Mouse (Mus musculus): ENCODE measurements around the gene Pik3cg. TPM values are rescaled to one million over a fixed set of nuclear protein-coding genes. Genes with fewer than 3 reads are reported as not detected.

Gene Pik3cg
- polyA plus RNA-seq, 1 experiment from 2014 or later = 0.75 TPM

GRCm38 (mm10) chr12:32222758-32223385 lies 14.4 kb upstream of the Pik3cg start:
- no peaks in the 10 kb centered on the region for H3K9me3 ChIP-seq (replicated peaks)
- H3K36me3 ChIP-seq = no peaks in the 10 kb centered on the region
- no peak for DNase-seq (ENCODE audit: low spot score)
- no peak overlapping the region for H3K27ac ChIP-seq (replicated peaks)
- no peaks in the 10 kb centered on the region for H3K27me3 ChIP-seq (ENCODE audit: low read depth, poor library complexity, severe bottlenecking)
- no peaks in the 10 kb centered on the region for H3K4me1 ChIP-seq
- 92% methylated on average over 7 of the region's 7 CpGs for WGBS
- H3K4me3 ChIP-seq = no peak overlapping the region

DNA sequence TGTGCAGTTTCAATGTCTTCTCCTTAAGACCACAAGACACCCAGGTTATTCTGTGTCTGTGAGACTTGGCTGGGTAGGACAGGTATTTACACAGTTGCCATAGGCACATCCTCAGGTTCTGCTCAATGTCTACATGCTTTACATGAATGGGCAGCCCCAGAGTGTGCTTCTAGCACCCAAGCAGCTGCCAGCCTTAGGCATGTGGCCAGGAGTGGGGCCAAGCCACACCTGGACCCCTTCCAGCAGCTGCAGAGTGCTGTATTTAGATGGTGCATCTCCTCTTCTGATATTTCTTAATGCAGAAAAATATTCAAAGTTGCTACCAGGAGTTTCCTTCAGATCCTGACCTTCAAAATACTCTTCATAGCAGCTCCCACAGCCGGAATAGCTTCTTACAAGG lies 11.9 kb upstream of the Pik3cg start:
- no peak overlapping the region for H3K4me3 ChIP-seq
- H3K27me3 ChIP-seq (ENCODE audit: low read depth, poor library complexity, severe bottlenecking) = no peaks in the 10 kb centered on the region
- WGBS = 94% methylated on average over 1 of the region's 1 CpGs
- no peak overlapping the region for H3K27ac ChIP-seq (replicated peaks)
- no peaks in the 10 kb centered on the region for H3K4me1 ChIP-seq
- no peaks in the 10 kb centered on the region for H3K9me3 ChIP-seq (replicated peaks)
- H3K36me3 ChIP-seq = no peaks in the 10 kb centered on the region
- no peak for DNase-seq (ENCODE audit: low spot score)

DNA sequence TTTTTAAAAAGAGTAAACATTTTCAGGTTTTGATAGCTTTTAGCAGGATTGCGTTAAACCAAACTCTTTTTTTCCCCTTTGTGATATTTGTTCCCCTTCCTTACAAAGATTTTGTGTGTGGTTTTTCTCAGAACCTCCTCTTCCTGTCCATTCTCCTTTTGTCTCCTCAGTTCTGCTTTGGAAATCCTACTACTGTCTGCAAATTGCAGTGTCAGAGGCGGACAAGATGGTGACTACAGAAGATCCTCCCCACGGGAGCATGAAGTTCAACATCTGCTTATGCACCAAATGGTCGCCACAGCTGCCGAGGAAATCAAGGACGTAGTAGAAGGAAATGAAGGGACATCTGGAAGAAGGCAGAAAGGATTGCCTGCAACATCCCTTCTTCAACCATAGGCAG lies 6.7 kb upstream of the Pik3cg start:
- WGBS = 91% methylated on average over 6 of the region's 6 CpGs
- H3K4me3 ChIP-seq = no peak overlapping the region
- peaks cover 8% of the 10 kb centered on the region for H3K4me1 ChIP-seq
- H3K36me3 ChIP-seq = no peaks in the 10 kb centered on the region
- no peaks in the 10 kb centered on the region for H3K27me3 ChIP-seq (ENCODE audit: low read depth, poor library complexity, severe bottlenecking)
- DNase-seq (ENCODE audit: low spot score) = no peak
- H3K27ac ChIP-seq (replicated peaks) = no peak overlapping the region
- no peaks in the 10 kb centered on the region for H3K9me3 ChIP-seq (replicated peaks)

GRCm38 (mm10) chr12:32212702-32213101 lies 4.2 kb upstream of the Pik3cg start:
- H3K27me3 ChIP-seq (ENCODE audit: low read depth, poor library complexity, severe bottlenecking) = no peaks in the 10 kb centered on the region
- DNase-seq (ENCODE audit: low spot score) = no peak
- no peak overlapping the region for H3K27ac ChIP-seq (replicated peaks)
- no peaks in the 10 kb centered on the region for H3K9me3 ChIP-seq (replicated peaks)
- peaks cover 14% of the 10 kb centered on the region for H3K4me1 ChIP-seq
- no peaks in the 10 kb centered on the region for H3K36me3 ChIP-seq
- no peak overlapping the region for H3K4me3 ChIP-seq
- WGBS = 92% methylated on average over 5 of the region's 5 CpGs

DNA sequence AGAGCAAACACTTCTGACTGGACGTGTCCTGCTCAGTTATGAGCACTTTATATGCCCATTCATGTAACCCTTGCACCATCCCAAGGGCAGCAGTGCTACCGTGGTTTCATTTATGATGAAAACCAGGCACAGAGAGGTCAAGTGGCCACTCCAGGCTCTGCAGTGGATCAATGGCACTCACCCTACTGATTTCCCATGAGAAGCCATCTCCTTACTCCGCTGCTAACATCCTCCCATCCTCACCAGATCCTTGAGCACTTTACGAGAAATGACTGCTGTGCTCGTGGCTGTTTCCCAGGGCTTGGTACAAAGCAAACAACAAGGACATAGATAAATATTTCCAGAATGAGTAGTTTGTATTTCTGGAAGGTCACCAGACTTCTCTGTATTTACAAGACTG lies 3.7 kb upstream of the Pik3cg start:
- no peaks in the 10 kb centered on the region for H3K27me3 ChIP-seq (ENCODE audit: low read depth, poor library complexity, severe bottlenecking)
- 87% methylated on average over 5 of the region's 5 CpGs for WGBS
- DNase-seq (ENCODE audit: low spot score) = no peak

GRCm38 (mm10) chr12:32211257-32211656 lies 2.8 kb upstream of the Pik3cg start:
- Histone ChIP-seq H3K27ac (replicated peaks) (no peak overlapping the region; the same call in 1 of the 2 replicates), H3K4me1 (peaks cover 14% of the 10 kb centered on the region), H3K9me3 (replicated peaks) (no peaks in the 10 kb centered on the region), H3K36me3 (no peaks in the 10 kb centered on the region), H3K27me3 (ENCODE audit: low read depth, poor library complexity, severe bottlenecking) (no peaks in the 10 kb centered on the region), H3K4me3 (no peak overlapping the region)
- no peak for DNase-seq (ENCODE audit: low spot score)
- 77% methylated on average over 4 of the region's 4 CpGs for WGBS

More for the DNA sequence above, 3.7 kb upstream of the Pik3cg start:
- Histone ChIP-seq H3K36me3 (no peaks in the 10 kb centered on the region), H3K4me1 (peaks cover 14% of the 10 kb centered on the region), H3K4me3 (no peak overlapping the region), H3K27ac (replicated peaks) (no peak overlapping the region), H3K9me3 (replicated peaks) (no peaks in the 10 kb centered on the region)

DNA sequence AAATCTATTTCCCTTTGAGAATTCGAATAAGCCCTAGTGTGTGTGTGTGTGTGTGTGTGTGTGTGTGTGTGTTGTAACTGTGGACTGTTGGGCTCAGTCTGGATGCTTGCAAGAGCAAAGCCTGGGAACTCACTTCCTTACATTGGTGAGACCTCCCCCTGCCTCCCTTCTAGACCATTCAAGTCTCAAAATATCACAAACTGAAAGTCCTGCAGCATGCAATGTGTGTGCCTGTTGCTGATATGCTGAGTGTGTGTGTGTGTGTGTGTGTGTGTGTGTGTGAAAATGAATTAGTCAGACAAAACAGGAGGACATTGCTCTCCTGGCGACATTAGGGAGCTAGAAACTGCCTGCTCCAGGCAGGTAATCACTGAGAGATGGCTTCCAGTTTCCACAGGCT lies 492 bp upstream of the Pik3cg start:
- WGBS = 71% methylated on average over 2 of the region's 2 CpGs
- no peaks in the 10 kb centered on the region for H3K27me3 ChIP-seq (ENCODE audit: low read depth, poor library complexity, severe bottlenecking)

GRCm38 (mm10) chr12:32207141-32207540 lies 1.3 kb downstream of the Pik3cg start:
- DNase-seq (ENCODE audit: low spot score) = no peak
- Histone ChIP-seq H3K4me3 (no peak overlapping the region), H3K36me3 (no peaks in the 10 kb centered on the region), H3K9me3 (replicated peaks) (no peaks in the 10 kb centered on the region), H3K4me1 (peaks cover 21% of the 10 kb centered on the region), H3K27ac (replicated peaks) (no peak overlapping the region), H3K27me3 (ENCODE audit: low read depth, poor library complexity, severe bottlenecking) (no peaks in the 10 kb centered on the region)
- WGBS = 89% methylated on average over 3 of the region's 3 CpGs

More for the DNA sequence above, 492 bp upstream of the Pik3cg start:
- H3K4me1 ChIP-seq = peaks cover 14% of the 10 kb centered on the region
- no peak overlapping the region for H3K27ac ChIP-seq (replicated peaks)
- H3K36me3 ChIP-seq = no peaks in the 10 kb centered on the region
- no peaks in the 10 kb centered on the region for H3K9me3 ChIP-seq (replicated peaks)
- no peak overlapping the region for H3K4me3 ChIP-seq
- DNase-seq (ENCODE audit: low spot score) = no peak

- DNase-seq (ENCODE audit: low spot score) = no peak
- Histone ChIP-seq H3K27me3 (ENCODE audit: low read depth, poor library complexity, severe bottlenecking) (no peaks in the 10 kb centered on the region), H3K36me3 (no peaks in the 10 kb centered on the region), H3K4me1 (peaks cover 10% of the 10 kb centered on the region; the same call in 1 of the 2 replicates), H3K27ac (replicated peaks) (no peak overlapping the region), H3K4me3 (no peak overlapping the region), H3K9me3 (replicated peaks) (no peaks in the 10 kb centered on the region)
- WGBS = 72% methylated on average over 8 of the region's 8 CpGs
Observed at GRCm38 (mm10) chr12:32203695-32204094, 4.8 kb downstream of the Pik3cg start.

- WGBS = 91% methylated on average over 5 of the region's 5 CpGs
- DNase-seq (ENCODE audit: low spot score) = no peak
- Histone ChIP-seq H3K4me1 (peaks cover 7% of the 10 kb centered on the region; the same call in 1 of the 2 replicates), H3K36me3 (no peaks in the 10 kb centered on the region), H3K27ac (replicated peaks) (no peak overlapping the region), H3K9me3 (replicated peaks) (no peaks in the 10 kb centered on the region), H3K4me3 (no peak overlapping the region), H3K27me3 (ENCODE audit: low read depth, poor library complexity, severe bottlenecking) (no peaks in the 10 kb centered on the region)
Observed at GRCm38 (mm10) chr12:32202583-32202982, 5.9 kb downstream of the Pik3cg start.

DNA sequence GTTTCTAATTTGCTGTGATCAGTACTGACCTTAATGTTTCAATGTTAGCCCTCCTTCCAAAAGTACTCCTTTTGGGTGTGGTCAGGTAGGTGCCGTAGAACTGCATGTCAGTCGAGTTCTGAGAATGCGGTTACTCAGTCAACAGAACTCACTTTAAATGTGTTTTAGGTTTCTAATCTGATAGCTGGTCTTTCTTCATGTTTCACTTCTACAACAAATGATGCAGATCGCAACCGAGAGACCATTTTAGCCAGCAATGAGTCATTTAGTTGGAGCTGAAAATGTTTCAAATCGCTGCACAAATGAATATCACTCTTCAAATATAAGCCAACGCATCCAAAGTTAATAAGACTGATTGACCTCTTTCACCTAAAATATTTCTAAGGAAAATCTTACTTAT lies 6.5 kb downstream of the Pik3cg start:
- Histone ChIP-seq H3K27me3 (ENCODE audit: low read depth, poor library complexity, severe bottlenecking) (no peaks in the 10 kb centered on the region), H3K4me3 (no peak overlapping the region), H3K27ac (replicated peaks) (no peak overlapping the region), H3K4me1 (peaks cover 7% of the 10 kb centered on the region; the same call in 1 of the 2 replicates), H3K36me3 (no peaks in the 10 kb centered on the region), H3K9me3 (replicated peaks) (no peaks in the 10 kb centered on the region)
- DNase-seq (ENCODE audit: low spot score) = no peak
- 95% methylated on average over 7 of the region's 7 CpGs for WGBS

DNA sequence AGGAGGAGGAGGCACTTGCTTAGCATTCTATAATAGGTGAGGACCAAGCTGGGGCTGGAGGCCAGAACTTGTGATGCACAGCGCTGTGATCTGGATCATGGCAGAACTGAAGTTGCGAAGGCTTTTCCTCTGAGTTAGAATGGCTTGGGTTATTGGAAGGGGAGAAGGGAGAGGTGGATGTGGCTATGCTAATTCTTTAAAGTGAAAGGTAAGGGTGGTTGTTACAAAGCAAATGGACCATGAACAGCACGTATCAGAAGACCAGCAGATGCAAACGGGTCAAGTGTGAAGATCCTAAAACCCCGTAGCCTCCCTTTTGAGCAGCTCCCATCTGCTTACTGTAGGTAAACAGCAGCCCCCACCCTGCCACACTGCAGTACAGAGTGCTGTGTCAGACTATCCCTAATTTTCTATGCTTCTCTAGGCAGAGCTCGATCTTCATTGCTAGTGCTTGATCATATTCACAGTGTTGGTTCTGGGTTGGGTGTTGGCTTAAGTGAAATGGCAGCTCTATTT lies 7.3 kb downstream of the Pik3cg start:
- 94% methylated on average over 6 of the region's 6 CpGs for WGBS
- no peak overlapping the region for H3K4me3 ChIP-seq
- peaks cover 7% of the 10 kb centered on the region; the same call in 1 of the 2 replicates for H3K4me1 ChIP-seq
- no peaks in the 10 kb centered on the region for H3K36me3 ChIP-seq
- no peak for DNase-seq (ENCODE audit: low spot score)
- H3K27me3 ChIP-seq (ENCODE audit: low read depth, poor library complexity, severe bottlenecking) = no peaks in the 10 kb centered on the region
- no peaks in the 10 kb centered on the region for H3K9me3 ChIP-seq (replicated peaks)
- H3K27ac ChIP-seq (replicated peaks) = no peak overlapping the region

DNA sequence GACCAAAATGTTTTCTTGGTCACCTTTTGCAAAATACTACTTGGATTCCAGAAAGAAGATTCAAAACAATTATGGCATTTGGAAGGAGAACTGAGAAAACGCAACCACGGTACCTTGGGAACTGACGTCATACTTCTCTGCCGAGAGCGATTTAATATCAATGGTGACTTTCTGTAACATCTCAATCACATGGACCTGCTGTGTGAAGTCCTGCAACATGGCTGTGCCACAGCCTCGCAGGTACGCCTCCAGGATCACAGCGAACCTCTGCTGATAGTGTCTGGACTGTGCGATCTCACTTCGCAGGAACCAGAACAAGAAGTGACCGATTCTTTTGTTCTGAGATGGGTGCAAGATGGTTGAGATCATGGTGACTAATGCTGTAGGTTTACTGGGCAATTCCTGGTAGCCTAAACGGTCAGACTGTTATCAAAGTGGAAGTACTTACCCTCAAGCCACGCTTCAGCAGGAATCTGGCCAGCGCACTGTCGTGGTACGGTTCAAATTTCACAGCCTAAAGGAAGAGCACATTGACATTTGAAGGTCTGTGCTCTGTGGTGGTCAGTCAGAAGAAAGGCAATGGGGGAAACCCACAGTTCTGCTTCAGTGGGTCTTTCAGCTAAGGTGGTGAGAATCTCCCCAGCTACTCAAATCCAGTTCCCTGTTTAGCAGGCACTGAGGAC lies 7.9 kb downstream of the Pik3cg start:
- H3K4me1 ChIP-seq = peaks cover 7% of the 10 kb centered on the region; the same call in 1 of the 2 replicates
- H3K27ac ChIP-seq (replicated peaks) = no peak overlapping the region
- WGBS = 90% methylated on average over 16 of the region's 16 CpGs
- H3K9me3 ChIP-seq (replicated peaks) = no peaks in the 10 kb centered on the region
- no peak for DNase-seq (ENCODE audit: low spot score)
- H3K36me3 ChIP-seq = no peaks in the 10 kb centered on the region
- no peaks in the 10 kb centered on the region for H3K27me3 ChIP-seq (ENCODE audit: low read depth, poor library complexity, severe bottlenecking)
- H3K4me3 ChIP-seq = no peak overlapping the region
